ENCODE assay signal across 8 mouse cellular contexts in the genomic region with DNA sequence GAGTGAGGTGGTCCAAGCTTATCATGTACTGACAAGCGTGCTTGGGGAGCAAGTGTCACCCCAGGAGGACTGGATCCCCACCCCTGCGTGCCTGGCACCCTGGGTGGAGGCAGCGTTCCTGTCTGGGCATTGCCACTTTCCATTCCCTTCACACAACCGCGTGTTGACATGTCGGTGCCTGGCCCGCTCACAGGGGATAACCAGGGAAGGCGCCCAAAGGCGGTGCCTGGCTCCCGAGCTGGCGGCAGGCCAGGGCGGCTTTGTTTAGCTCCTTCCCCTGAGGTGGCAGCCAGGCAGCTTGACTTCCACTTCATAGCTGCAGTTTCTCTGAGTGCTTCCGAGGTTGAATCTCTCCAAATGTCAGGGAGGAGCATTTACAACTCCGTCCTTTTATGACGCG.
DNase-seq lines count a peak whose midpoint lies in the region; ATAC-seq lines count a peak whose summit lies in the region.

No protein-coding gene starts in this region.

- H3K4me3 ChIP-seq in hindbrain, embryonic 16.5 days (ENCODE audit: low read length) = no peak overlapping the region

- H3K9ac ChIP-seq in hindbrain, embryonic 16.5 days (ENCODE audit: low read depth, low read length) = no peak overlapping the region; the same call in 1 of the 2 replicates

- H3K27ac ChIP-seq in hindbrain, embryonic 16.5 days (ENCODE audit: low read depth, low read length) = no peak overlapping the region

- no peaks in the 10 kb centered on the region for H3K9me3 ChIP-seq in hindbrain, embryonic 16.5 days (ENCODE audit: control insufficient read depth, low read length)

- H3K4me2 ChIP-seq in hindbrain, embryonic 16.5 days (ENCODE audit: low read length) = peak overlapping the region; percentile 13; the same call in 1 of the 2 replicates

- 39% methylated on average over 16 of the region's 16 CpGs for WGBS in hindbrain, embryonic 16.5 days

- ATAC-seq in hindbrain, embryonic 16.5 days = 0 out of 2 replicates have a peak, but pooled peaks have one; percentile 20

- peaks cover 3% of the 10 kb centered on the region; the same call in 1 of the 2 replicates for H3K27me3 ChIP-seq in hindbrain, embryonic 16.5 days (replicated peaks; ENCODE audit: control insufficient read depth, insufficient read depth, low read length)

- DNase-seq in cerebellum, postnatal 36 days = peak; percentile 24 to 29
- DNase-seq in cerebellum, adult 8-10 months = no peak
- DNase-seq in retina, postnatal 1 day = peak; percentile 69
- DNase-seq in retina, embryonic 14.5 days (ENCODE audit: low spot score) = no peak
- peak; percentile 37 for DNase-seq in ovary, postnatal 14 days (ENCODE audit: low spot score)
- no peak for DNase-seq in embryo, embryonic 10.5 days (ENCODE audit: low spot score)
- no peak for DNase-seq in spleen, postnatal 14 days (ENCODE audit: low spot score in 2 of 2)

- peaks cover 5% of the 10 kb centered on the region for H3K4me1 ChIP-seq in hindbrain, embryonic 16.5 days (ENCODE audit: control insufficient read depth, insufficient read depth, low read depth, low read length)

- H3K36me3 ChIP-seq in hindbrain, embryonic 16.5 days (ENCODE audit: control insufficient read depth, insufficient read depth, low read length) = no peaks in the 10 kb centered on the region

Comparison
In these comparisons a context has a peak if more than half of its experiments do, and no peak if none do; other contexts are left out.
1. DNase-seq: peak in cerebellum, postnatal 36 days (2 of 2), retina, postnatal 1 day (single experiment) and ovary, postnatal 14 days (single experiment); none in cerebellum, adult 8-10 months (single experiment), retina, embryonic 14.5 days (single experiment), embryo, embryonic 10.5 days (single experiment) and spleen, postnatal 14 days (0 of 2).